Mouse (Mus musculus) C3H10T1/2 (cell line): ENCODE measurements around the gene Emc4. TPM values are rescaled to one million over a fixed set of nuclear protein-coding genes. Genes with fewer than 3 reads are reported as not detected.

Experiments used
- polyA plus RNA-seq, 2 experiments: library from polyadenylated mRNA; unstranded; fragments of >200 nt; fragmentation: generic; extraction: Trizol; gene quantifications; one replicate each; pipeline ENCODE4 v1.2.1; 2012; ENCODE audit warnings: missing spikeins in 2 of 2

Emc4 gene
- polyA plus RNA-seq, result 10 to 100 TPM; 56.5 to 98.0 TPM

DNA sequence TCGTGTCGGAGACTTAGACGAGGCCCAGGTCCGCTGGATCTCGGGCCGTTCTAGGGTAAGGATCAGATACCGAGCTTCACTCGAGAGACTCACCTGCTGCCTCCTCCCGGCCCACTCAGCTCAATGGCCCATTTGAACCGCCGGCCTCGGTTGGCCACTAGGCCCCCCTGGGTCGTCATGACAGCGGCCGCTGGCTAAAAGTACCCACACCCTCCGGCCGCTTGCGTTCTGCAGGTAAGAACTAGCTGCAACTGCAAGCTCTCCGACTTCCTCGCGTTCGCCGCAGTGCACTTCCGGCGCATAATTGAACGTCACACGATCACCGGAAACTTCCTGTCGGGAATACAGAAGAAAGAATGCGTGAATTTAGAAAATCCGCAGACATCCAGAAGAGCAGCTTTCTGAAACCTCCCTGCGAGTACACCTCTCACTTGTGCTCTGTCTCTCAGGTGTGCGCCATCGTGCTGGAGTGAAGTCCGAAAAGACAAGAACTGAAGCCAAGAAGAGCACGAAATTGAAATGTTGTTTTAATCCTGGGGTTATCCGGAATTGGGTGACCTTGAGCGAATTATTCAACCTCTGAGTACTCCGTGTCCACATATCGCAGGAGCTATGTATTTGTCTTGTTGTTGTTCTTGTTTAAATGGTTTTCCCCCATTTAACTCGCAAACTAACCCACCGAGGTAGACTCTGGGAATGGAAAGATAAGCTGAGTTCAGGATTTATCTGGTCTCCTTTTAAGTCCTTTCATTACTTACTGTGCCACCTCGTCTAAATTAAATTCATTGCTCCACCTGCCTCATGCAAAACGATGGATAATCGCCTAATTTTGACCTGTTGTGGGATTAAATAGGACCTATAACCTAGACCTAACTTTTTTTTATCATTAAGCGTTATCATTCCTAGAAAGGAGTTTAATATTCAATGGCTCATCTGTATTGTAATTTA lies at the start of gene Emc4:
Gene Emc4 (minus strand): TSS at position 302 of the 948 bp plus-strand sequence.

GRCm38 (mm10) chr2:112378973-112379898 lies 11.4 kb upstream of the Emc4 start, which contains the start of gene Katnbl1:
Katnbl1 (plus strand) TSS chr2:112379211.

Other genes with a start within 250 kb of the Emc4 start
- under 1 TPM; 0.02 to 0.08 TPM for gene Olfr1316, start 233.1 kb downstream of the Emc4 start, polyA plus RNA-seq
- gene Olfr1317, start 227.7 kb downstream of the Emc4 start, polyA plus RNA-seq, result under 1 TPM in 1 of 2 experiments, not detected in 1; 0.18 TPM
- gene Olfr1318, start 213.8 kb downstream of the Emc4 start, polyA plus RNA-seq, result under 1 TPM in 1 of 2 experiments, not detected in 1; 0.18 TPM
- 10 to 100 TPM in 1 of 2 experiments, 1 to 10 TPM in 1; 9.9 to 19.1 TPM for gene Lpcat4, start 128.6 kb downstream of the Emc4 start, polyA plus RNA-seq
- gene Nutm1, start 108.7 kb downstream of the Emc4 start, polyA plus RNA-seq, result not detected
- 100 to 1,000 TPM; 102 to 154 TPM for gene Nop10, start 106.1 kb downstream of the Emc4 start, polyA plus RNA-seq
- 1 to 10 TPM in 1 of 2 experiments, under 1 TPM in 1; 0.42 to 5.9 TPM for gene Slc12a6, start 102.2 kb downstream of the Emc4 start, polyA plus RNA-seq
- not detected for gene Gm21985, start 101.7 kb downstream of the Emc4 start, polyA plus RNA-seq
- gene Katnbl1, start 11.2 kb upstream of the Emc4 start, polyA plus RNA-seq, result 1 to 10 TPM in 1 of 2 experiments, under 1 TPM in 1; 0.49 to 2.3 TPM
- 10 to 100 TPM in 1 of 2 experiments, 1 to 10 TPM in 1; 4.5 to 11.0 TPM for gene Emc7, start 87.0 kb upstream of the Emc4 start, polyA plus RNA-seq
- under 1 TPM in 1 of 2 experiments, not detected in 1; 0.05 TPM for gene Chrm5, start 112.7 kb upstream of the Emc4 start, polyA plus RNA-seq
- gene Aven, start 124.9 kb upstream of the Emc4 start, polyA plus RNA-seq, result 10 to 100 TPM in 1 of 2 experiments, 1 to 10 TPM in 1; 8.4 to 15.0 TPM